Mouse (Mus musculus) brain, embryonic 14.5 days (tissue): Measurements from ENCODE around the gene Ikbip.

ENCODE experiments used
- CTCF ChIP-seq: fragments of 200-500 bp; IDR thresholded peaks from 2 replicates; pipeline ENCODE4 v1.5.1; 2012; ENCODE audit warnings: inconsistent platforms, mild to moderate bottlenecking, moderate library complexity, borderline replicate concordance; ENCODE audit not compliant: insufficient read depth, insufficient read length; ENCODE audit errors: extremely low read depth
- POLR2A ChIP-seq: fragments of 200-500 bp; IDR thresholded peaks from 2 replicates; pipeline ENCODE4 v1.6.1; 2012; ENCODE audit warnings: mild to moderate bottlenecking, inconsistent platforms, borderline replicate concordance; ENCODE audit not compliant: poor library complexity, insufficient read depth, insufficient read length, severe bottlenecking; ENCODE audit errors: extremely low read depth

DNA sequence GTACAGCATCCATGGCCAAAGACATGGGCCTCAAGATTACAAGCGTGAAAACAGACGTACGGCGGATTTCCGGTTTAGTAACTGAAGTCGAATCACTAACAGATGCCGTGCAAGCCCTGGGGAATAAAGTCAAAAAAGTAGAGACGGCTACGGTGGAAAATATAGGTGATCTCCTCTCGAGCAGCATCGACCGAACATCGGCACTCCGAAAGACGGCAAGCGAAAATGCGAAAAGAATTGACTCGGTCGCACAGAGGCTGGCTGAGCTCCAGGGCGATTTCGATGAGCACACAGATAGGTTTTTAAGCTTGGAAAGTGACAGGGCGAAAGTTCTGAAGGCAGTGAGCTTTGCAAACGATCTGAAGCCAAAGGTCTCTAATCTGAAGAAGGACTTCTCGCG lies 19.2 kb downstream of the Ikbip start:
- no peak for TF ChIP-seq POLR2A
- no peak for TF ChIP-seq CTCF
